Mouse (Mus musculus) embryonic facial prominence, embryonic 11.5 days (tissue): ENCODE results near the gene Gm45021. TPM values are rescaled to one million over a fixed set of nuclear protein-coding genes. Genes with fewer than 3 reads are reported as not detected.
A peak's percentile ranks its signal among the peaks of the same experiment; 100 is the strongest.

Source experiments
- ATAC-seq: fragments of 200-750 bp; cut with Nextera tagmentation; replicated peaks from 2 replicates; pipeline ENCODE4 v1.8.0; 2017; ENCODE audit warnings: low read depth; ENCODE audit not compliant: insufficient number of reproducible peaks, low FRiP score, low TSS enrichment
- DNase-seq: peaks from one replicate; pipeline ENCODE4 v3.0.0-alpha.2; 2015; ENCODE audit warnings: low spot score
- H3K27ac ChIP-seq: fragments of 300-500 bp; sonication (generic); replicated peaks from 2 replicates; pipeline ENCODE4 v1.5.1; 2014; ENCODE audit warnings: mild to moderate bottlenecking, low read depth, low read length, control low read depth
- H3K27me3 ChIP-seq: fragments of 300-500 bp; sonication (generic); 2 replicates; pipeline ENCODE4 v1.6.1; 2014; ENCODE audit warnings: mild to moderate bottlenecking, low read length, moderate library complexity, mixed read lengths; ENCODE audit not compliant: control insufficient read depth, insufficient read depth
- H3K36me3 ChIP-seq: fragments of 300-500 bp; sonication (generic); replicated peaks from 2 replicates; pipeline ENCODE4 v1.6.1; 2014; ENCODE audit warnings: low read depth, mild to moderate bottlenecking, low read length, moderate library complexity, mixed read lengths; ENCODE audit not compliant: control insufficient read depth, insufficient read depth
- H3K4me1 ChIP-seq: fragments of 300-500 bp; sonication (generic); 2 replicates; pipeline ENCODE4 v1.6.1; 2014; ENCODE audit warnings: low read length, mixed read lengths; ENCODE audit not compliant: control insufficient read depth, insufficient read depth
- H3K4me2 ChIP-seq: fragments of 300-500 bp; sonication (generic); 2 replicates; pipeline ENCODE4 v1.6.1; 2014; ENCODE audit warnings: low read depth, mild to moderate bottlenecking, control low read depth, low read length, moderate library complexity
- H3K4me3 ChIP-seq: fragments of 300-500 bp; sonication (generic); 2 replicates; pipeline ENCODE4 v1.5.1; 2014; ENCODE audit warnings: low read depth, low read length, control low read depth
- H3K9ac ChIP-seq: fragments of 300-500 bp; sonication (generic); replicated peaks from 2 replicates; pipeline ENCODE4 v1.6.1; 2014; ENCODE audit warnings: mild to moderate bottlenecking, control low read depth, low read length
- H3K9me3 ChIP-seq: fragments of 300-500 bp; sonication (generic); replicated peaks from 2 replicates; pipeline ENCODE4 v1.6.1; 2016; ENCODE audit warnings: mild to moderate bottlenecking, low read length, inconsistent platforms, mixed read lengths; ENCODE audit not compliant: control insufficient read depth
- WGBS: fragments of 180-500 bp; shearing (Covaris S2); extraction: QIAGEN DNeasy Blood & Tissue Kit; methylation state at CpG from one replicate; pipeline ENCODE4 v1.1.7; 2014; 5-methylcytosine and 5-hydroxymethylcytosine counted together
- polyA plus RNA-seq: library from polyadenylated mRNA; unstranded; fragments of >200 nt; fragmentation: Nextera tagmentation; extraction: Ambion mirVana; gene quantifications from 2 replicates; pipeline ENCODE4 v1.2.1, GENCODE M21; 2014

Gene Gm45021
- polyA plus RNA-seq, 1 experiment from 2014 or later = not detected

DNA sequence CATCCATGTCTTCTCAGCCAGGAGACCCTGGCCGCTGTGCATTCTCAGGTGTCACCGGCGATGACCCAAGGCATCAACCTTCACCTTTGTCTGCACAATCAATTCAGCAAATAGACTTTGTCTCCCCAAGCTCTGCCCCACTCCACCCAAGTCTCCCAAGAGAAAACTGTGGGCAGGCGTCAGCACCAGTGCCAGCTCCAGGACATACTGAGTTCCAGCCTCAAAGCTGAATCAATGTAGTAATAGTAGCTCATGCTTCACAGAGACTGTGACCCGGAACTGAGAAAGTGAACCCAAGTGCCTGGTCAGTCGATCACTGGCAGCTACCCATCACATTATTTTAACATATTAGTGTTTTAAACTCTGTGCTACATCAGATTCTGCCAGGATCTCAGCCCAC is 41.1 kb upstream of the Gm45021 start:
- H3K27ac ChIP-seq = no peak overlapping the region
- ATAC-seq (no peak), DNase-seq (no peak)
- no peak overlapping the region for H3K4me2 ChIP-seq
- H3K4me1 ChIP-seq = no peaks in the 10 kb centered on the region
- 89% methylated on average over 6 of the region's 6 CpGs for WGBS
- no peak overlapping the region for H3K9ac ChIP-seq
- no peak overlapping the region for H3K4me3 ChIP-seq
- no peaks in the 10 kb centered on the region for H3K9me3 ChIP-seq
- no peaks in the 10 kb centered on the region for H3K36me3 ChIP-seq
- no peaks in the 10 kb centered on the region for H3K27me3 ChIP-seq

DNA sequence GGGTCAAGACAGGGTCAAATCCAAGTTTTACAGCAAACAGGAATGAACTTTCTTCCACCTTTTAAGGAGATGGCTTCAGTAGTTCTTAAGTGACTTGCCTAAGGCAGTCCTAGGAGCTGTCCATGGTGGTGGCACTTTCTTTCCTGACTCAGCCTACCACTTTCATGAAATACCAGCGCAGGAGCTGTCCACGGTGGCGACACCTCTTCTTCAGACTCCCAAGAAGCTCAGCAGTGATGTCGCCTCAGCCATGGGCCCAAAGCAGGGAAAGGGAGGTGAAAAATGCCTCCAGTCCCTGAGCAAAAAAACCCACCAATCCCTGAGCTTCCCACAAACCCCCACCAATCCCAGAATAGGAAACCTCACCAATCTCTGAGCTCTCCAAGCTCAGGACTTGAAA is 36.5 kb upstream of the Gm45021 start:
- H3K36me3 ChIP-seq = no peaks in the 10 kb centered on the region
- H3K4me2 ChIP-seq = no peak overlapping the region
- no peaks in the 10 kb centered on the region for H3K27me3 ChIP-seq
- peak; percentile 54 for DNase-seq
- no peaks in the 10 kb centered on the region for H3K4me1 ChIP-seq
- no peak overlapping the region for H3K9ac ChIP-seq
- no peak for ATAC-seq
- 51% methylated on average over 4 of the region's 4 CpGs for WGBS
- H3K9me3 ChIP-seq = no peaks in the 10 kb centered on the region
- H3K27ac ChIP-seq = no peak overlapping the region
- H3K4me3 ChIP-seq = no peak overlapping the region

DNA sequence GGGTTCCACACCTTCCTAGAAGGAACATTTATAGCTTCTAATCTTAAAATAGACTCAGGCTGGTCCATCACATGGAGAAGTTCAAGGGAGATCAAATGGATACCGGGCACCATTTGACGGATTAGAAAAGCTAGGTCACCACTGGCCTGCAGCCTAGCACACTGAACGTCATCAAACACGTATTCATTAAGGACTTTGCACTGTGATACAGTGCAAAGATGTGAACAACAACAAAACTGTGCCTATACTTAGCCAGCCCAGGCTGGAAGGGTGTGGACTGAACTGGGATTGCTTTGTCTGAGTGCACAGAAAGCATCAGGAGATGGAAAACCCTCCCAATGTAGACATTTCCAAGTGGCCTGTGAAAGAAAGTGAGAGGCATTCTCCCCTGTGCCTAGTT is 35.6 kb upstream of the Gm45021 start:
- ATAC-seq = no peak
- WGBS = 80% methylated on average over 4 of the region's 4 CpGs

DNA sequence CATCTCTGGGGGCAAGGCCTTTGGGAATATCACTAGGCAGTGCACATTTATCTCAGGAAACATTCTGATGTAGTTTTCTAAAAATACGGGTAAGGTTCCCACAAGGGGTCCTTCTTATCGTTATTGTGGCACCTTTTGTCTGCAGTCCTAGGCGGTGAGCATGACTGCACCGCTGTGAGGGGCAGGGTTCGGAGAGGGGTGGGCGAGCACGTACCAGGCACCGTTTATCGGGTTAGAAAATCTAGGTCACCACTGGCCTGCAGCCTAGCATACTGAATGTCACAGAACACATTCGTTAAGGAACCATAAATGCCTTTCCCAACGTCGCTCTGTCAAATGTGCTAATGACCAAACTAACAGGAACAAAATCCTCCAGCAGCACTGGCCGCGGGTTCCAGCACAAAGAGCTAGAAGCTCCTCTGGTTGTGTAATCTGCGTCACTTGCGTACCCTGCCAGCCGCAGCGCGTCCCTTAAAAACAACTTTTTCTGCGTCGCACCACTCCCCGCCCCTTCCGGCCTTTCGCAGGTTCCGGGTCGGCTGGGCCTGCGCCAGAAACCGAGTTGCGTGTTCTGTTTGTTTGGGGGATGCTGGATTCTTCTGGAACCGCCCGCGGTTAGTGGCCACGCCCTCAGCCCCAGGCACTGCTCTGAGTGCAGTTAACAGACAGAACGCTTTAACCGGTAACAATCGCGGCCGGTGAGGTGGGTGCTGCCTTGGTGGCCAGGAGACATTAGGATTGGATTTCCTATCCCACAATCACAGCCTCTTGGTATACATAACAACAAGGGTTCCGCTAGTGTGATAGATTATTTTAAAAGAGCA is 34.9 kb upstream of the Gm45021 start, which contains the start of gene Lrrc61:
Gene Lrrc61 (plus strand): TSS at position 517 of the 824 bp plus-strand sequence.
- H3K4me3 ChIP-seq = peak within 1 kb of the TSS; percentile 47
- peak within 1 kb of the TSS; percentile 72 for H3K9ac ChIP-seq
- peak; percentile 94 for DNase-seq
- peak within 1 kb of the TSS; percentile 86 for H3K27ac ChIP-seq
- under 1% methylated on average over 39 of the region's 39 CpGs for WGBS
- no peaks in the 10 kb centered on the region for H3K4me1 ChIP-seq
- H3K27me3 ChIP-seq = no peaks in the 10 kb centered on the region
- H3K9me3 ChIP-seq = no peaks in the 10 kb centered on the region
- ATAC-seq = peak; percentile 86
- peak within 1 kb of the TSS; percentile 61 for H3K4me2 ChIP-seq
- no peaks in the 10 kb centered on the region for H3K36me3 ChIP-seq

More for the DNA sequence above, 35.6 kb upstream of the Gm45021 start:
- Histone ChIP-seq H3K36me3 (no peaks in the 10 kb centered on the region), H3K27me3 (no peaks in the 10 kb centered on the region), H3K4me2 (peak overlapping the region; percentile 61), H3K4me3 (peak overlapping the region; percentile 47; the same call in 1 of the 2 replicates), H3K9ac (peak overlapping the region; percentile 72; the same call in 1 of the 2 replicates), H3K4me1 (no peaks in the 10 kb centered on the region), H3K27ac (no peak overlapping the region), H3K9me3 (no peaks in the 10 kb centered on the region)
- no peak for DNase-seq

DNA sequence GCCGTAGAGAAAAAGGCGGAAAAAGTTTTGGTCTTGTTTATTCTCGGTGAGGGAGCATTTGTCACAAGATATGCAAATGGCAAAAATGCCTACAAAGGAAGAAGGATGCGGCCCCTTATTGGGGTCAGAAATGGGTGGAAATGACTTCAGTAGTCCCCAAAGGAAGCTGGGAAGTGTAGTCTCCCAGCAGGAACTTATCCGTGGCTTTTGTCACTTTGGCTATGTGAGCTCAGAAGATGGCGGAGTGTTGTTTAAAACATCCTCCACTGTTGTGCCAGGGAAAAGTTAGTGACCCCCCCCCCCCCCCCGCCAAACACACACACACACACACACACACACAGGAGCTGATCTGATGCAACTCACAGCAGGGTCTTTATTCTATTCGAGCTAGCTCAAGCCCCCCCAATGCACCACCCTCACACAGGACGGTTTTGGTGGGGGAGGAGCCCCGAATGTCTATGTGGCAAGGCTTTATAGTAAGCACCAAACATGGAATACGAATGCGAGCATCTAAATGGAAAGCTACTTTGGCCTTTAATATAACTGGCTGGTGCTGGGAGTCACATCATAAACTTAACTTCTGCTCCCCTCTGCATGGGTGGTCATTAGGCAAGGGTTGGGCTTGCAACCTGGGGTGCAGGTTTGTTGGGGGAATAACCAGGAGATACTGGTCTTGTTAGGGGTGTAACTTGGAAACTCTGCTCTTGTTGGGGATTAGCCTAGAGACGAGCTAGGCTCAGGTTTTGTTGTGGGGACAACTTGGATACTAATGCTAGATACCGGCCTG is 34.1 kb upstream of the Gm45021 start:
- H3K36me3 ChIP-seq = no peaks in the 10 kb centered on the region
- WGBS = 30% methylated on average over 14 of the region's 14 CpGs
- peak; percentile 85 for DNase-seq

DNA sequence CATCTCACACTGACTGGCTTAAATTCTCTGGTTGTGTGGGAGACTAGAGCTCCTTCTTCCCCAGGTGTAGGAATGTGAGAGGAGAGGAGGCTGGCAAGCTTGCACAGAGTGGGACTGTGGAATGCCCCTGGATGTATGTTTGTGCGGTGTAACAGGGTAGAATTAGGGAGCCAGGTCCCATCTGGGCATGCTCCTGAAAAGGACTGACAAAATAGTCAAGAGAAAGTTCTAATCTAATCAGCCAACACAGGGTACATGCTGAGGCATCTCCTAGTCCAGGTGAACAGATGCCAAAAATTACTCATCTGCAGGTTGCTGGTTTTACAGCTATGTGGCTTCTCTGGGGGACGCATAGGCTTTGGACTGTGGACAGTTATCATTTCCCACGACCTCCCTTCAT is 33.5 kb upstream of the Gm45021 start:
- no peaks in the 10 kb centered on the region for H3K4me1 ChIP-seq
- no peaks in the 10 kb centered on the region for H3K27me3 ChIP-seq
- ATAC-seq = no peak
- H3K4me2 ChIP-seq = no peak overlapping the region
- H3K9ac ChIP-seq = no peak overlapping the region
- whole genome bisulfite sequencing = 82% methylated on average over 3 of the region's 3 CpGs
- H3K27ac ChIP-seq = no peak overlapping the region
- no peaks in the 10 kb centered on the region for H3K36me3 ChIP-seq
- H3K9me3 ChIP-seq = no peaks in the 10 kb centered on the region
- no peak overlapping the region for H3K4me3 ChIP-seq
- no peak for DNase-seq

More for the DNA sequence above, 34.1 kb upstream of the Gm45021 start:
- peak overlapping the region; percentile 61 for H3K4me2 ChIP-seq
- H3K27me3 ChIP-seq = no peaks in the 10 kb centered on the region
- H3K4me1 ChIP-seq = no peaks in the 10 kb centered on the region
- H3K9ac ChIP-seq = peak overlapping the region; percentile 72
- H3K27ac ChIP-seq = peak overlapping the region; percentile 86
- peak overlapping the region; percentile 47 for H3K4me3 ChIP-seq
- ATAC-seq = peak; percentile 77
- no peaks in the 10 kb centered on the region for H3K9me3 ChIP-seq

DNA sequence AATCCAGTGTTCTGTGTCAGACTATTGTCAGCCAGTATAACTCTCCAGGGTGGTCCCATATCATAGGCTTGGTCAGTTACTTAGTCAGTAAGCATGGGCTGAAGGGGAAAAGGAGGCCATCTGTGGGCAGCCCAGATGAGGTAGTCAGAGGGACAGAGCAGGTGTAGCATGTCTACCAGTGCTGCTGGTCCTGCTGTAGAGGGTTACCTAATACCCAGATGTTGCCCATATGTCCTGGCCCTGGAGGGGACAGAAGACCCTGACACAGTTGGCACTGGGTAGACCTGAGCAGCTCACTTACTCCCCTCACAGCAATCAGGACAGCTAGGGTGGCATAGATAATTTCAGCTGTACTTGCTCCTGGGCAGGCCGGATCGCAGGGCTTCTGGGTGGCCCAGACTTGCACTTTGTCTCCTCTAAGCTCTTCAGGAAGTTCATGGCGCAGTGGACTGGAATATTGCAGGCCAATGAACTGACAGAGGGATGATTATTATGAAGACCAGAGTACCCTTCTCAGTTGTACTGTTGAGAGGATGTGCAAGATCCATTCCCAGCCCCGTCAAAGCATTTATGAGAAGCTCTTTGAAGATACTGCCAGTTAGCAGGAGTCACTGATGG is 23.6 kb upstream of the Gm45021 start:
- ATAC-seq (no peak), DNase-seq (no peak)
- H3K9ac ChIP-seq = no peak overlapping the region
- H3K4me3 ChIP-seq = no peak overlapping the region
- no peaks in the 10 kb centered on the region for H3K27me3 ChIP-seq
- no peaks in the 10 kb centered on the region for H3K4me1 ChIP-seq
- 91% methylated on average over 4 of the region's 4 CpGs for WGBS
- no peak overlapping the region for H3K4me2 ChIP-seq
- H3K36me3 ChIP-seq = no peaks in the 10 kb centered on the region
- H3K9me3 ChIP-seq = no peaks in the 10 kb centered on the region
- H3K27ac ChIP-seq = no peak overlapping the region
